Mouse (Mus musculus): ENCODE measurements at regions not wholly inside any gene's neighbourhood (a gene's known extent, or its start where the extent isn't known, plus 50 kb on each side); places are given as distances from the start of the nearest gene placed in this dataset.

DNA sequence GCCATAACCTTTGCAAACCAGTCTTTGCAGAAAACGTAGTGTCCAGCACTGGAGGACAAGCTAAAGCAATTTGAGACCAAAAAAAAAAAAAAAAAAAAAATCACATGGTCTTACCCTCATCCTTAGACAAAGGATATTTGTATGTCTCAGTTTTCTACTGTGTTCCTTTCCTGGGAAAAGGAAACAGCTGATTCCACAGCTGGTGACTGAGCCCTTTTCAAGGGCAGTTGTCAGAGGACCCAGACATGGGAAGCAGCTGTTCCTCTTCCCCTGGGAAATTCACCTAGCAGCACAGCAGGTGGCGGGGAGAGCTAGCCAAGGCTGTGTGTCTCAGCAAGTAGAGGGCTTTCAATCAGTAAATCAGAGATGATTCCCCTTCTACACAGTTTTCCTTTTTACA, 113.3 kb upstream of the 1700025G04Rik start:
- H3K4me3 ChIP-seq (replicated peaks in 1 of 3; ENCODE audit: low read depth in 2 of 3, low read length in 2 of 3, poor library complexity in 1 of 3), result no peak overlapping the region
- no peaks in the 10 kb centered on the region for H3K79me2 ChIP-seq (replicated peaks; ENCODE audit: control insufficient read depth, extremely low read depth, insufficient read depth, poor library complexity, severe bottlenecking)
- dilution Hi-C loops (cut with MboI; ENCODE audit: extremely low pct_ligation_motif_present, extremely low pct_unique_long_range_greater_than_20kb, low sequenced_read_pairs), result no loop called here
- no peak overlapping the region for H3K9ac ChIP-seq (ENCODE audit: insufficient read depth, low read depth)
- H3K36me3 ChIP-seq (replicated peaks in 1 of 2; ENCODE audit: control insufficient read depth in 1 of 2, insufficient read depth in 1 of 2, low read length in 1 of 2), result no peaks in the 10 kb centered on the region
- no peak overlapping the region for H3K4me2 ChIP-seq (ENCODE audit: insufficient read depth, low read depth, poor library complexity, severe bottlenecking)
- H3K27me3 ChIP-seq (replicated peaks), result no peaks in the 10 kb centered on the region
- no peaks in the 10 kb centered on the region for H3K9me3 ChIP-seq (replicated peaks; ENCODE audit: low read length)
- DNase-seq (ENCODE audit: extremely low read depth), result no peak
- TF ChIP-seq JUND (conservative IDR thresholded peaks at IDR 0.05; ENCODE audit: low read depth, low read length) (no peak), JUN (IDR thresholded peaks at IDR 0.05; ENCODE audit: insufficient read depth, low read depth, low read length) (no peak), SIN3A (IDR thresholded peaks at IDR 0.05; ENCODE audit: low read length) (no peak), HCFC1 (IDR thresholded peaks at IDR 0.05; ENCODE audit: low read depth, low read length) (no peak), NRF1 (IDR thresholded peaks at IDR 0.05; ENCODE audit: low read depth, low read length) (no peak), MEF2A (IDR thresholded peaks at IDR 0.05; ENCODE audit: borderline replicate concordance, low read depth, low read length) (no peak), USF2 (conservative IDR thresholded peaks at IDR 0.05; ENCODE audit: low read depth, low read length) (no peak), RAD21 (IDR thresholded peaks at IDR 0.05; ENCODE audit: low read depth, low read length) (no peak), USF1 (IDR thresholded peaks at IDR 0.05; ENCODE audit: low read depth, low read length) (no peak), ELF1 (IDR thresholded peaks at IDR 0.05; ENCODE audit: low read depth, low read length) (no peak), TCF12 (IDR thresholded peaks at IDR 0.05; ENCODE audit: low read depth, low read length) (no peak), BHLHE40 (IDR thresholded peaks at IDR 0.05; ENCODE audit: low read depth, low read length) (no peak), MXI1 (IDR thresholded peaks at IDR 0.05; ENCODE audit: low read depth, low read length) (no peak), ZNF384 (IDR thresholded peaks at IDR 0.05; ENCODE audit: low read depth, low read length) (no peak), MAZ (IDR thresholded peaks at IDR 0.05; ENCODE audit: low read depth, low read length) (no peak), ZMIZ1 (IDR thresholded peaks at IDR 0.05; ENCODE audit: low read depth, low read length) (no peak), RCOR1 (conservative IDR thresholded peaks at IDR 0.05; ENCODE audit: low read depth, low read length) (no peak)
- H3K27ac ChIP-seq (ENCODE audit: insufficient read depth, low read depth), result no peak overlapping the region
- H3K4me1 ChIP-seq (ENCODE audit: control insufficient read depth in 1 of 2, insufficient read depth in 2 of 2), result peaks cover 0 to 12% of the 10 kb centered on the region in 2 experiments; a peak in 2 of 4 replicates
- in situ Hi-C loops (cut with MboI; ENCODE audit: low pct_ligation_motif_present, low pct_unique_long_range_greater_than_20kb, low sequenced_read_pairs), result no loop called here

DNA sequence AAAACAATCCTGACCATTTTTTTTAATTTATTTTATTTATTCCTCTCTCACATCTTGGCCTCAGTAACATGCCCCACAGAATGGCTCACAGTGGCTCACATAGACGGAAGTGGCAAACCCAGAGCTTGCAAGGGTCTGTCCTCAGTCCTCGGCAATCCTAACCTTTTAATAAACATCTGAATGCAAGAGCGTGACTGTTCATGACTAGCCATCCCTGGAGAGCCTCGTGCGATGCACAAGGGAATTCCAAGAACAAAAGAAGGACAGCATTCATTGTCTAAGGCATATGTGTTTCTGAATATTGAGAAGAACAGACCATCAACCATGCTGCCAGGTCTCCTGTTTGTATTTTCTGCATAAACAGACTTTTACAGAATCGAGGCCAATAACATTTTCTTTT, 98.8 kb upstream of the 1700025G04Rik start:
- dilution Hi-C loops (cut with MboI; ENCODE audit: extremely low pct_ligation_motif_present, extremely low pct_unique_long_range_greater_than_20kb, low sequenced_read_pairs) (no loop called here), in situ Hi-C loops (cut with MboI; ENCODE audit: low pct_ligation_motif_present, low pct_unique_long_range_greater_than_20kb, low sequenced_read_pairs) (no loop called here)
- H3K9ac ChIP-seq (ENCODE audit: insufficient read depth, low read depth), result no peak overlapping the region

More for the DNA sequence above, 98.8 kb upstream of the 1700025G04Rik start:
- no peak overlapping the region for H3K4me2 ChIP-seq (ENCODE audit: insufficient read depth, low read depth, poor library complexity, severe bottlenecking)
- TF ChIP-seq USF1 (IDR thresholded peaks at IDR 0.05; ENCODE audit: low read depth, low read length), result no peak
- H3K27ac ChIP-seq (ENCODE audit: insufficient read depth, low read depth), result no peak overlapping the region
- H3K4me3 ChIP-seq (replicated peaks in 1 of 3; ENCODE audit: low read depth in 2 of 3, low read length in 2 of 3, poor library complexity in 1 of 3), result no peak overlapping the region
- no peaks in the 10 kb centered on the region for H3K27me3 ChIP-seq (replicated peaks)
- no peaks in the 10 kb centered on the region for H3K36me3 ChIP-seq (replicated peaks in 1 of 2; ENCODE audit: control insufficient read depth in 1 of 2, insufficient read depth in 1 of 2, low read length in 1 of 2)
- H3K79me2 ChIP-seq (replicated peaks; ENCODE audit: control insufficient read depth, extremely low read depth, insufficient read depth, poor library complexity, severe bottlenecking), result no peaks in the 10 kb centered on the region
- no peaks in the 10 kb centered on the region for H3K9me3 ChIP-seq (replicated peaks; ENCODE audit: low read length)
- no peak for DNase-seq (ENCODE audit: extremely low read depth)
- no peaks in the 10 kb centered on the region for H3K4me1 ChIP-seq (ENCODE audit: control insufficient read depth in 1 of 2, insufficient read depth in 2 of 2)

All from CH12.LX (cell line).